Mouse (Mus musculus): ENCODE measurements around the gene Slc17a6. TPM values are rescaled to one million over a fixed set of nuclear protein-coding genes. Genes with fewer than 3 reads are reported as not detected.

Slc17a6 gene
- polyA plus RNA-seq, 1 experiment, result 0.59 TPM

DNA sequence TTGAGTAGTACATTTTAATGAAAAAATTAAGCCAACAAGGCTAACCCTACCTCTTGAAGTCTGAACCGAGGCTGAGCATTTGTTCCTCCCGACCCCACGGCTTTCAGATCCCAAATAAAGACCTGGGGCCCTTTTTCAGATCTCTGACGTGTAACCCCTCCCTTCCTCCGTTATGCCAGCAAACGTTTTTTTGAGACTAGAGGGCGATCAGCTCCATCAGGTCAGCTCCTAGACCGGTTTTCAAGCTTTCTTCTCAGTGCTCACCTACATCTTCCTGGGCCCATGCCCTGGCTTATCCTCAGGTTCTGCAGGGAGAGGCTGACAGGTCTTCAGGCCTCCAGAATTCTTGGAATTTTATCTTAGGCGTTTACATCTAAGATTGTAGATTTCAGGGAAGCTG lies 5.9 kb downstream of the Slc17a6 start:
- Histone ChIP-seq H3K4me3 (ENCODE audit: control insufficient read depth, low read depth, low read length) (no peak overlapping the region), H3K36me3 (ENCODE audit: control insufficient read depth, insufficient read depth, low read length) (no peaks in the 10 kb centered on the region), H3K27me3 (ENCODE audit: control insufficient read depth, insufficient read depth, low read length) (peaks cover 6% of the 10 kb centered on the region), H3K27ac (ENCODE audit: control insufficient read depth, insufficient read depth, low read depth, low read length) (no peak overlapping the region), H3K4me1 (ENCODE audit: control insufficient read depth, insufficient read depth, low read length) (peaks cover 16% of the 10 kb centered on the region)
- TF ChIP-seq POLR2A (IDR thresholded peaks at IDR 0.05; ENCODE audit: control insufficient read depth, low read depth, low read length) (no peak), CTCF (IDR thresholded peaks at IDR 0.05; ENCODE audit: control insufficient read depth, insufficient read depth, insufficient replicate concordance, low read depth, low read length) (no peak)

DNA sequence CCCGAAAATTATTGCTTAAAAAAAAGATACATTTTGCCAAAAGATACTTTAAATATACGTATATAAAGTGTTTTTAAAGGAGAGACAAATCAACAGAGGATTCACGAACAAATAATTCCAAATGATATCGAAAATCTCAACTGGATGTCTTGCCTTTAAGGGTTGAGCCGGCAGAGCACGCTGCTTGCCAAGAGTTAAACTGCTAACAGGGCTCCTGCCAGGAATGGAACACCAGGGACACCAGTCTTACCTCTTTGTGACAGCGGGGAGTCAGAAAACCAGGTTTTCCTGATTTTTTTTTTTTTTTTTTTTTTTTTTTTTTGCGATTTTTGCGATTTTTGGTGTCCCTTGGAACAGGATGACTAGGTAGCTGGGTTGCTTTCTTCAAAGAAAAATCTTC lies 6.5 kb downstream of the Slc17a6 start:
- TF ChIP-seq CTCF (IDR thresholded peaks at IDR 0.05; ENCODE audit: control insufficient read depth, insufficient read depth, insufficient replicate concordance, low read depth, low read length) (no peak), POLR2A (IDR thresholded peaks at IDR 0.05; ENCODE audit: control insufficient read depth, low read depth, low read length) (no peak)
- Histone ChIP-seq H3K4me3 (ENCODE audit: control insufficient read depth, low read depth, low read length) (no peak overlapping the region), H3K36me3 (ENCODE audit: control insufficient read depth, insufficient read depth, low read length) (no peaks in the 10 kb centered on the region), H3K4me1 (ENCODE audit: control insufficient read depth, insufficient read depth, low read length) (peaks cover 16% of the 10 kb centered on the region), H3K27me3 (ENCODE audit: control insufficient read depth, insufficient read depth, low read length) (peaks cover 6% of the 10 kb centered on the region), H3K27ac (ENCODE audit: control insufficient read depth, insufficient read depth, low read depth, low read length) (no peak overlapping the region)

DNA sequence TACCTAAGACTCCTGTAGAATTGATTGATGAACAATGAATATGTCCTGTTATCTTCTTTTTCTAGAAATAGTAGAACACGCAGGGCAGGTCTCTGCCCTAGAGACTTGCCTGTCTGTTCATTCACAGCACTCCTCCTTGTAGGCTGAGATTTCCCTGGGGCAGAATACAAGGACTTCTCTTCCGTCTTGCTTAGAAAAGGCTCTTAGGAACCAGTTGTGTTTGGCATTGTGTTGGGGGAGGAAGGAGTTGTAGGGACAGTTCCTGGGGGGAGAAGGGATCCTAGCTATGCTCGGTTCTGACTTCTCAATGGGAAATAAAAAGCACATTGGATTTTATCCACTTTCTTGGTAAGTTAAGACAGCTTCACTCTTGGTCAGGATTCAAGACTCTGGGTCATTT lies 7.4 kb downstream of the Slc17a6 start:
- H3K4me3 ChIP-seq (ENCODE audit: control insufficient read depth, low read depth, low read length), result no peak overlapping the region
- H3K27ac ChIP-seq (ENCODE audit: control insufficient read depth, insufficient read depth, low read depth, low read length), result no peak overlapping the region
- no peak for TF ChIP-seq CTCF (IDR thresholded peaks at IDR 0.05; ENCODE audit: control insufficient read depth, insufficient read depth, insufficient replicate concordance, low read depth, low read length)
- TF ChIP-seq POLR2A (IDR thresholded peaks at IDR 0.05; ENCODE audit: control insufficient read depth, low read depth, low read length), result no peak
- peaks cover 6% of the 10 kb centered on the region for H3K27me3 ChIP-seq (ENCODE audit: control insufficient read depth, insufficient read depth, low read length)
- peaks cover 16% of the 10 kb centered on the region for H3K4me1 ChIP-seq (ENCODE audit: control insufficient read depth, insufficient read depth, low read length)
- no peaks in the 10 kb centered on the region for H3K36me3 ChIP-seq (ENCODE audit: control insufficient read depth, insufficient read depth, low read length)

DNA sequence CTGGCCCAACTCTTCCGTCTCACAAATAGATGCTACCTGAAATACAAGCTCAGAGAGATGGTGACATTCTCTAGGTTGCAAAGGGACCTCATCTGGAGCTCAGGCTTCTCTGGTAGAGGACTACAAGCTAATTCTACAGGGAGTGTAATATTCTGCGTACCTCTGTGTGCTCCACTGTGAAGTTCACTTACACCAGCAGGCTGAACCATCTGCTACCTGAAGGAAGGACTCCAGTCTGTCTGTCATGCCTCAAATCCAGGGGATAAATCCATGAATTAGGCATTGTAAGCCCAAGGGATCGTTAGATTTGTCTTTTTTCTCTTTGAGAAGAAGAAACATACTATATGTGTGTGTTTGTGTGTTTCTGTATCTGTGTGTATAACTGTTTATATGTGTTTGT lies 9.4 kb downstream of the Slc17a6 start:
- Histone ChIP-seq H3K27me3 (ENCODE audit: control insufficient read depth, insufficient read depth, low read length) (peaks cover 4% of the 10 kb centered on the region; the same call in 1 of the 2 replicates), H3K4me3 (ENCODE audit: control insufficient read depth, low read depth, low read length) (no peak overlapping the region), H3K4me1 (ENCODE audit: control insufficient read depth, insufficient read depth, low read length) (peaks cover 11% of the 10 kb centered on the region), H3K27ac (ENCODE audit: control insufficient read depth, insufficient read depth, low read depth, low read length) (no peak overlapping the region), H3K36me3 (ENCODE audit: control insufficient read depth, insufficient read depth, low read length) (no peaks in the 10 kb centered on the region)
- TF ChIP-seq CTCF (IDR thresholded peaks at IDR 0.05; ENCODE audit: control insufficient read depth, insufficient read depth, insufficient replicate concordance, low read depth, low read length) (no peak), POLR2A (IDR thresholded peaks at IDR 0.05; ENCODE audit: control insufficient read depth, low read depth, low read length) (no peak)

DNA sequence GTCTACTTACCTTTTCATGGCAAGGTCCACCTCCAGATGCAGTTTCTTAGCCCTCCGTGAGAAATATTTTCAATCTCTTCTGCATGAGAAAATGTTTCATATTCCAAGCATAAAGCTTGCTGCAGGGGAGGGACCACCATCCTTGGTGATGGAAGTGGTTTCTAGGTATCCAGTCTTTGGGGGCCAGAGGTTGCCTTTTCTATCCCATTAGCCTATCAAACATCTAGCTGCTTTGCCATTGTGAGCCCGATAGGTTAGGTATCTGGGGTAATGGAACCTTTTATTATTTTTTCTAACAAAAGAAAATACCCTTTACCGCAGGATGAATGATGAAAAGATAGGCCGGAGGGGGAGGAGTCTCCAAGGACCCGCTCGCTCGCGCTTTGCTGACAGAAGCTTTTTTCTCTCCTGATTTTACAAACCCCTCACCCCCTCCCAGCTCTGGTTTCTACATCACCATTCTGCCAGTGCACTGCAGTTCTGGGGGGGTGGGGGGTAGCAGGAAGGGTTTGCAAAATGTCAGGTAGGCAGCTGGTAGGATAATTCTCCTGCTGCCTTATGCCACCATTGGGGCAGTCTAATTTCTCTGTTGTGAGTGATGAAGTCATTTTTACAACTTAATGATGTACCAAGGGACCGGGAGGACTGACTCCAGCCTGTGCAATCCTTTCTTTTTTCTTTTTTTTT lies 10.9 kb downstream of the Slc17a6 start:
- no peak for TF ChIP-seq CTCF (IDR thresholded peaks at IDR 0.05; ENCODE audit: control insufficient read depth, insufficient read depth, insufficient replicate concordance, low read depth, low read length)
- no peak for TF ChIP-seq POLR2A (IDR thresholded peaks at IDR 0.05; ENCODE audit: control insufficient read depth, low read depth, low read length)
- Histone ChIP-seq H3K27me3 (ENCODE audit: control insufficient read depth, insufficient read depth, low read length) (peaks cover 1% of the 10 kb centered on the region; the same call in 1 of the 2 replicates), H3K27ac (ENCODE audit: control insufficient read depth, insufficient read depth, low read depth, low read length) (no peak overlapping the region), H3K4me1 (ENCODE audit: control insufficient read depth, insufficient read depth, low read length) (peaks cover 1% of the 10 kb centered on the region), H3K4me3 (ENCODE audit: control insufficient read depth, low read depth, low read length) (no peak overlapping the region), H3K36me3 (ENCODE audit: control insufficient read depth, insufficient read depth, low read length) (no peaks in the 10 kb centered on the region)

DNA sequence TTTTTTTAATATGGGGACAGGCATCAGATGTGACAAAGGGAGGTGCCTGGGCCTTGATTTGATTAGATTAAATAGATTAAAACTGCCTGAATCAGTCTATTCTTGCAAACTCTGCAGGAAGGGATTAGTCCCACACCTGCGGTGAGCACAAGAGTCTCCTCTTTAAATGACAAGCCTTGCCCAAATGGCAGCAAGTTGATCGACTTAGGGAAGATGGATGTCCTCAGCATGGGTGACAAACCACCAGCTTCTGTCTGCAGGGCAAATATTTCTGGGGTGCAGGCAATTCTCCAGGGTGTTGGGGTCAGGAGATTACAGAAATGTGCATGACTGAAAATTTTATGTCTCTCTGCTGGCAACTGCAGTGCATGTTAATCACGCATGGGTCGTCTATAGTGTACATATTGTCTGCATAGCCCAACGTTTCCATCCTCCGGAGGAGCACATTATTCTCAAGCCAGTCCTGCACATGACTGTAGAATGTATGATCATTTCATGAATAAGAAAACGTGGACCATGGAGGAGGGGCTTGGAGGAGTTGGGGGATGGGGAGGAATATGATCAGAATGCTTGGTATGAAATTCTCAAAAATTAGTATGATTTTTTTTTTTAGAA lies 11.5 kb downstream of the Slc17a6 start:
- Histone ChIP-seq H3K36me3 (ENCODE audit: control insufficient read depth, insufficient read depth, low read length) (no peaks in the 10 kb centered on the region), H3K27ac (ENCODE audit: control insufficient read depth, insufficient read depth, low read depth, low read length) (no peak overlapping the region), H3K4me3 (ENCODE audit: control insufficient read depth, low read depth, low read length) (no peak overlapping the region), H3K27me3 (ENCODE audit: control insufficient read depth, insufficient read depth, low read length) (no peaks in the 10 kb centered on the region), H3K4me1 (ENCODE audit: control insufficient read depth, insufficient read depth, low read length) (no peaks in the 10 kb centered on the region)
- TF ChIP-seq CTCF (IDR thresholded peaks at IDR 0.05; ENCODE audit: control insufficient read depth, insufficient read depth, insufficient replicate concordance, low read depth, low read length), result no peak
- TF ChIP-seq POLR2A (IDR thresholded peaks at IDR 0.05; ENCODE audit: control insufficient read depth, low read depth, low read length), result no peak

DNA sequence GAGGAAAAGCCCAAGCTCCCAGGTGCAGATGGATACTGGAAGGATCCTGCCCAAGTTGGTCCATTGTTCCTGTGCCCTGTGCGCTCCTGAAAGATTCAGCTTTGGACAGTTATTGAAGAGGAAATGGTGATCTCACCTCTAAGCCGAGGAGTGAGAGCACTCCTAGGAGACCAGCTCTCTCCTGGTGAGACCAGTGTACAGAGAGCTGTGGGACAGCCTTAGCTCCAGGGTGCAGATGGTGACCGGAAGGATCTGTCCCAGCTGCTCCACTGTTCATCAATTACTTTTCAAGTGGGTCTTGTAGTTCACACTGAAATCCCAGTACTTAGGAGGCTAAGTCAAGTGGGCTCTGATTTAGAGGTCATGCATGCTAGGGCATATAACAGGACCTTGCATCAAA lies 35.3 kb downstream of the Slc17a6 start:
- no peak overlapping the region for H3K27ac ChIP-seq (ENCODE audit: control insufficient read depth, insufficient read depth, low read depth, low read length)
- TF ChIP-seq POLR2A (IDR thresholded peaks at IDR 0.05; ENCODE audit: control insufficient read depth, low read depth, low read length) (no peak), CTCF (IDR thresholded peaks at IDR 0.05; ENCODE audit: control insufficient read depth, insufficient read depth, insufficient replicate concordance, low read depth, low read length) (no peak)
- H3K4me1 ChIP-seq (ENCODE audit: control insufficient read depth, insufficient read depth, low read length), result no peaks in the 10 kb centered on the region
- H3K36me3 ChIP-seq (ENCODE audit: control insufficient read depth, insufficient read depth, low read length), result no peaks in the 10 kb centered on the region
- H3K27me3 ChIP-seq (ENCODE audit: control insufficient read depth, insufficient read depth, low read length), result no peaks in the 10 kb centered on the region
- no peak overlapping the region for H3K4me3 ChIP-seq (ENCODE audit: control insufficient read depth, low read depth, low read length)

Data from testis, adult 2 months (tissue).